Mouse (Mus musculus) small intestine, adult 10 weeks (tissue): Measurements from ENCODE around the gene Cyp39a1. TPM values are rescaled to one million over a fixed set of nuclear protein-coding genes. Genes with fewer than 3 reads are reported as not detected.

Experiments used
- polyA plus RNA-seq: library from polyadenylated mRNA; stranded (reverse); fragments of 350-450 nt; fragmentation: Illumina TruSeq; extraction: RNeasy Lipid Tissue Mini Kit (QIAGEN cat#74804); gene quantifications from one replicate; pipeline ENCODE4 v1.2.3, GENCODE M21; 2014; ENCODE audit warnings: low replicate concordance

Cyp39a1 gene
- polyA plus RNA-seq: 17.9 TPM

GRCm38 (mm10) chr17:43667290-43667843 lies at the start of gene Cyp39a1:
TSS of gene Cyp39a1 (plus strand) at chr17:43667425.

DNA sequence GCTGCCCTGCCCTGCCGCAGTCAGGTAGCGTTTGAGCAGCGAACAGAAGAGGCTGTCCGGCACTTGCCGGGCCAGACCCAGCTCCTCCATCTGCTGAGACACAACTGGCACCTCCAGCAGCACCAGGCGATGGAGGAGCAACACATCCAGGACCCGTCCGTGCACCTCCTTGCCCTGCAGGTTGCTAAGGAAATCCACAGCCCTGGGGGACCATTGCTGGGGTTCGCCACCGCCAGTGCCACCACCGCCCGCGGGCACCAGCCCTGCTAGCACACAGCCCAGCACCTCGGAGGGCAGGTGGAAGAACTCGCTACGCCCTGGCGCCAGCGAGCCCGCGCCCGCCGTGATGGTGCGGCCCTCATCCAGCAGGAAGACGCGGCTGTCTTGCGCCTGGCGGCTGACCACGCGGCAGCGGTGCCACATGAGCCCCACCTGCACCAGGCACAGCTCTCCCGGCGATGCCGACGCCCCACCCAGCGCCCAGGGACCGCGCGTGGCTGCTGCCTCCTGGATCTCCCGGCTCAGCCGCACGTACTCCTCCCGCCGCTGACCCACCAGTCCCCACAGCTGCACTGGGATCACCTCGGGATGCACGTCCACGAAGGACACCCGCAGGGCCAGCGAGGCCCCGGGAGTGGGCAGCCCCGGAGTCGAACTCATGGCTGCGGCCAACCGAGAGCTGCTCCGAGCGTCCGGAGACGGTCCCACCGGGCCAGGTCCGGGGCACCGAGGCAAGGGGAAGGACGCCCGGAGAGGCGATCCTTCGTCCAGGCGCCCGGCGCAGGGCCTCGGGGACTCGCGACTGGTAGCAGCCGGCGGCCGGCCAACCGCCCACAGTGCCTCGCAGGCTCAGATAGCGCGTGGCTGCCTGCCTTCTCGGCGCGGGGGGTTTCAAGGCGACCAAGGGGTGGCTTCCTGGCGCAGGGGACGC lies 37.5 kb upstream of the Cyp39a1 start, which contains the start of gene Tdrd6:
Gene Tdrd6, minus strand, starts transcription at position 804 of the 931 bp plus-strand sequence.

DNA sequence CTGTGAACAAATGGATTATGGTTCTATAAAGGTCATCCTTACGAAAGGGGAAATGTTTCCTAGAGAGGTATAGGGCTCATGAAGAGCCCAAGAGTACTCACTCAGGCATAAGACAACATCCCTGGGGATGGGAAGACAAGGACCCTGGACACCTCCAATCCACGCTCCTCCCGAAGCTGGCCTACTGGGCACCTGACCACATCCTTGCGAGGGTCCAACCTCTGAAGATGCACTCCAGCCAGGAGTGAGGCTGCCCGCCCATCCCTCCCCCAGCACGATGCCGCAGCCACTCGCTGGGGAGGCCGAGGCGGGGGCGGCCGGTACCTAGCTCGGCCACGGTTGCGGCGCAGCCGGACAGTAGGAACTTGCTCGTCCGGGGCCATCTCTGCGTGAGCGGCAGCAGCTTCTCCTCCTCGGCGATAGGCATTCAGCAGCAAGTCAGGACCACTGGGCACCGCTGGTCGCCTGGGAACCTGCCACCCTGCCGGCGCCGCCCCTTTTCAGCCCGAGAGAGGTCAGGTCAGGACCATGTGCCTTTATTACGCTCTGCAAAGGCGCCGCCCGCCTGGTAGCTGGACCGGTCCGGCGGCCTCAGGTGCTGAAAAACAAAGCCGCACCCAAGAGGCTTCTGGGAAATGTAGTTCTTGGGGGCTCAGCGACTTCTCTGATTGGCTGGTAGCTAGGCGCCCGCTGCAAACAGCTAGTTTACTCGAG lies 492 bp upstream of the Cyp39a1 start, which contains the start of gene Slc25a27:
Gene Slc25a27, minus strand, starts transcription at position 639 of the 714 bp plus-strand sequence.

Other genes starting within 250 kb of the Cyp39a1 start
- 75.8 TPM for gene Mep1a, start 164.6 kb upstream of the Cyp39a1 start, polyA plus RNA-seq
- not detected for gene Ankrd66, start 123.8 kb upstream of the Cyp39a1 start, polyA plus RNA-seq
- 58.5 TPM for gene Pla2g7, start 99.3 kb upstream of the Cyp39a1 start, polyA plus RNA-seq
- gene Tdrd6, start 37.1 kb upstream of the Cyp39a1 start, polyA plus RNA-seq: not detected
- 1.3 TPM for gene Slc25a27, start 211 bp upstream of the Cyp39a1 start, polyA plus RNA-seq
- gene Rcan2, start 133.9 kb downstream of the Cyp39a1 start, polyA plus RNA-seq: 3.2 TPM